Mouse (Mus musculus) hindbrain, embryonic 14.5 days (tissue): ENCODE data around the gene Frmd4b. TPM values are rescaled to one million over a fixed set of nuclear protein-coding genes. Genes with fewer than 3 reads are reported as not detected.

ENCODE experiments used
- ATAC-seq: fragments of 200-750 bp; cut with Nextera tagmentation; 2 replicates; pipeline ENCODE4 v1.8.0; 2017; ENCODE audit warnings: moderate number of reproducible peaks, mild to moderate bottlenecking, moderate TSS enrichment, moderate library complexity; ENCODE audit not compliant: low FRiP score
- DNase-seq: peaks from one replicate; pipeline ENCODE4 v3.0.0-alpha.2; 2015; ENCODE audit warnings: low spot score
- H3K27ac ChIP-seq: fragments of 300-500 bp; sonication (generic); 2 replicates; pipeline ENCODE4 v1.5.1; 2014; ENCODE audit warnings: mild to moderate bottlenecking, moderate library complexity
- H3K27me3 ChIP-seq: fragments of 300-500 bp; sonication (generic); 2 replicates; pipeline ENCODE4 v1.6.1; 2014; ENCODE audit warnings: mild to moderate bottlenecking, low read length, mixed read lengths; ENCODE audit not compliant: control insufficient read depth, insufficient read depth
- H3K36me3 ChIP-seq: fragments of 300-500 bp; sonication (generic); replicated peaks from 2 replicates; pipeline ENCODE4 v1.6.1; 2014; ENCODE audit not compliant: control insufficient read depth, insufficient read depth
- H3K4me1 ChIP-seq: fragments of 300-500 bp; sonication (generic); replicated peaks from 2 replicates; pipeline ENCODE4 v1.6.1; 2014; ENCODE audit warnings: antibody characterized with exemption, low read length, mixed read lengths; ENCODE audit not compliant: control insufficient read depth, insufficient read depth
- H3K4me2 ChIP-seq: fragments of 300-500 bp; sonication (generic); replicated peaks from 2 replicates; pipeline ENCODE4 v1.6.1; 2014; ENCODE audit warnings: mild to moderate bottlenecking, moderate library complexity
- H3K4me3 ChIP-seq: fragments of 300-500 bp; sonication (generic); replicated peaks from 2 replicates; pipeline ENCODE4 v1.5.1; 2014; ENCODE audit warnings: mild to moderate bottlenecking, low read length
- H3K9ac ChIP-seq: fragments of 300-500 bp; sonication (generic); 2 replicates; pipeline ENCODE4 v1.6.1; 2014
- H3K9me3 ChIP-seq: fragments of 300-500 bp; sonication (generic); 2 replicates; pipeline ENCODE4 v1.6.1; 2016; ENCODE audit warnings: low read length; ENCODE audit not compliant: control insufficient read depth
- WGBS: fragments of 180-500 bp; shearing (Covaris S2); extraction: QIAGEN DNeasy Blood & Tissue Kit; methylation state at CpG from one replicate; pipeline ENCODE4 v1.1.7; 2014; 5-methylcytosine and 5-hydroxymethylcytosine counted together
- polyA plus RNA-seq: library from polyadenylated mRNA; unstranded; fragments of >200 nt; fragmentation: Nextera tagmentation; extraction: Ambion mirVana; gene quantifications from 2 replicates; pipeline ENCODE4 v1.2.1, GENCODE M21; 2014

Frmd4b gene
- polyA plus RNA-seq, 1 experiment from 2014 or later: 25.1 TPM

DNA sequence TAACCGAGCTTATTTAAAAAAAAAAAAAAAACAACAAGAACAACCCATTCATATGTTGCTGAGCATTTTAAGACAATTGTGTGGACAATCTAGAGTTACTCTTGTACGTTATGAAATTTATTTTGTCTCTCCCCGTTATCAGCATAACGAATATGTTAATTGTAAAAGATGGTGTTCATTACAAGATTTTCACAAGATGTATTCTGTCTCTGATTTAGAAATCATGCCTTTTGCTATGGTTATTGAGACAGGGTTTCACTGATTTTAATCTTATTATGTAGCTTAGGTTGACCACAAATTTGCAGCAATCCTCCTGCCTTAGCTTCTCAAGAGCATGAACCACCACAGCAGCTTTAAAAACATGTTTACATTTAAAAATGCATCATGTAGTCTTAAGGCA lies 327.5 kb downstream of the Frmd4b start:
- Histone ChIP-seq H3K36me3 (peaks cover 35% of the 10 kb centered on the region), H3K27ac (no peak overlapping the region), H3K9ac (no peak overlapping the region), H3K4me1 (no peaks in the 10 kb centered on the region), H3K27me3 (no peaks in the 10 kb centered on the region), H3K4me2 (no peak overlapping the region), H3K4me3 (no peak overlapping the region), H3K9me3 (no peaks in the 10 kb centered on the region)
- 92% methylated on average over 4 of the region's 4 CpGs for WGBS
- no peak for ATAC-seq
- DNase-seq: no peak

DNA sequence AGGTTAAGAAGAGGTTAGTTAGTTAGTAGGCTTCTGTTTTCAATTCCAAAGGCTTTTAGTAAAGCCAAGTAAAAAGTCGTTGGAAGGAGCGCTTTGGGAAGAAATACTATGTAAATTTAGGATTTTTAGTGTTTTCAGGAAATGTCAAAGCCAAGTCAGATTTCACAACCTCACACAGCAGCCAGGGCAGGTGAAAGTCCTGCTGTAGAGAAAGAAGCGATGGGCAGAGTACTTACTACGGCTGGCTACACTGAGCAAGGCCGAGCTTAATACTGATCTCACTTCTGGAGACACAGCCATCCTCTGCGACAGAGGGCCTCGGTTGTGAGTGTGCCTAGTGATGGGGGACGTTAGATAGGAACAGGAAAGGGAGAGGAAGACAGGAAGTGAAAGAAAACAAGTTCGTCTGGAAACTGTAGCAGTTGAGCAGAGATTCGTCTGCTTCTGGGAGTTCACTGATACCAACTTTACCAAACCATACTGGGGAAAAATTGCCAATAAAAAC lies 328.0 kb downstream of the Frmd4b start:
- H3K36me3 ChIP-seq: peaks cover 31% of the 10 kb centered on the region

DNA sequence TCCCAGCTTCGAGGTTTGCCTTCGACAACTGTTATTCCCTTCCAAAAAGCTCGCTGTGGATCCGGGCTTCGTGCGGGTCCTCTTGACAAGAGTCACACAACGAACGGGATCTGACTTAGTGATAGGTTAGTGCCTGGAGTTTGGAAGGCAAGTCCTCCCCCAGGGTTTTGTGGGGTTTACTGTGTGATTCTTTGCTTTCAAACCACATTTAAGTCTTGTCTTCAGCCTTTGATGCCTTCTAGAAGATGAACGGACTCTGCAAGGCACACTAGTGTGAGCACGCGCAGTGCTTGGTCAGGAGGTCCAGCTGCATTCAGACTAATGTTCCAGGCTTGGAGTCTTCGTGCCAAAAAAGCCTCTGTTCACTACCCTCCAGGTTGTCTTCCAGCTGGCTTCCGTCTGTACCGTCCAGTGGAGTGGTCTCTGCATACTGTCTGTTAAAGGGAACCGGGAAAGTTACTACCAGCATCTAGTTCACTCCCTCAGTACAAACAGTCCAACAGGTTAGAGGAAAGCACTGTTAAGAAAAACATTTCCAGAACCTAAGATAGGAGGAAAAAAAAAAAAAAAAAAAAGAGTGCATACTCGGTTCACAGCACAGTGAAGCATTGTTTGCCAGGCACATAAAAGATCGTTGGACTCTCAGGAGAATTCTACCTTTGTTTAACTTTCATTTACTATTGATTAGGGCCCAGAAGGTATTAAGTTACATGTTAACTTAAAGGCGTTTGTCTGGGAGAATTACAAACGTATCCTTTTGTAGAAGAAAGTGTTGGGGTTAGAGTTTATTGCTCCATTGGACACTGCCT lies 329.1 kb downstream of the Frmd4b start:
- 77% methylated on average over 19 of the region's 19 CpGs for WGBS
- no peak overlapping the region for H3K27ac ChIP-seq
- no peak for ATAC-seq
- no peak overlapping the region for H3K4me2 ChIP-seq
- no peak overlapping the region for H3K9ac ChIP-seq
- H3K9me3 ChIP-seq: no peaks in the 10 kb centered on the region
- DNase-seq: no peak
- H3K4me1 ChIP-seq: no peaks in the 10 kb centered on the region
- H3K27me3 ChIP-seq: no peaks in the 10 kb centered on the region
- H3K4me3 ChIP-seq: no peak overlapping the region
- H3K36me3 ChIP-seq: peaks cover 29% of the 10 kb centered on the region

More for the DNA sequence above, 328.0 kb downstream of the Frmd4b start:
- whole genome bisulfite sequencing: 82% methylated on average over 10 of the region's 10 CpGs
- DNase-seq (no peak), ATAC-seq (no peak)
- H3K9ac ChIP-seq: no peak overlapping the region
- H3K4me3 ChIP-seq: no peak overlapping the region
- no peaks in the 10 kb centered on the region for H3K27me3 ChIP-seq
- no peak overlapping the region for H3K27ac ChIP-seq
- H3K4me1 ChIP-seq: no peaks in the 10 kb centered on the region
- H3K4me2 ChIP-seq: no peak overlapping the region
- no peaks in the 10 kb centered on the region for H3K9me3 ChIP-seq

DNA sequence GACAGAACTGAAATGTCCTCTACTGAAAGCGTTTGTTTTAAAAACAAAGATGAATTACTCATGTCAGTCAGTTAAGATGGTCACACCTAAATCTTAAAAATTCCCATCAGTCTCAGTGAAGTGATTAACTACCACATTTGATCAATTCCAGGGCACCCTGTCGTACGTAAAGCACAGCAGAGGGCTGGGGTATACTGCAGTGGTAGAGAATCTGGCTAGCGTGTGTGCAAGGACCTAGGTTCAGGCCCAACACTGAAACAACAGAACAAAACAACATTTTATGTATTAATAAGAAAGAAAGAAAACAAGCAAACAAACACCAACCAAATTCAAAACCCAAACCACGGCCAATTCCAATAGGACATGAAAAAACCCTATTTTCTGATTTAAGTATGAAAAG lies 331.0 kb downstream of the Frmd4b start:
- H3K4me1 ChIP-seq: no peaks in the 10 kb centered on the region
- no peak overlapping the region for H3K4me2 ChIP-seq
- H3K36me3 ChIP-seq: peaks cover 16% of the 10 kb centered on the region
- H3K27me3 ChIP-seq: no peaks in the 10 kb centered on the region
- H3K9ac ChIP-seq: no peak overlapping the region
- no peak overlapping the region for H3K27ac ChIP-seq
- no peak overlapping the region for H3K4me3 ChIP-seq
- ATAC-seq: no peak
- DNase-seq: no peak
- WGBS: 92% methylated on average over 5 of the region's 5 CpGs
- H3K9me3 ChIP-seq: no peaks in the 10 kb centered on the region

DNA sequence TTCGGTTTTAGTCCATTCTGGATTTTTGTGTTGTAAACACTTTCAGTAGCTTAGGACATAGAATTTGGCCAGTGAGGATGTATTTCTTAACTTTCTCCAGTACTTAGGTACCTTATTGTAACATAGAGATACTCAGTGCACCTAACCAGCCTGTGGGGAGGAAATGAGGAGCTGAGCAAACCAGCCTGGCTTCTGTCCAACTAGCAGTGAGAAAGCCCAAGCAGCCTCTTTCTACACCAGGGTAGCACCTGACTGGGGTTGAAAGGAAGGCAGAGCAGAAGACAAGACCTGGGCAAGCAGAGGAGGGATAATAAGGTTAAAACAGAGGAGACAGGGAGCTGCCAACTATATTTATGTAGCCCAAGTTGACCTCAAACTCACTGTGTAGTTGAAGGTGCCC lies 333.7 kb downstream of the Frmd4b start:
- H3K27me3 ChIP-seq: no peaks in the 10 kb centered on the region
- peaks cover 14% of the 10 kb centered on the region; the same call in 1 of the 2 replicates for H3K36me3 ChIP-seq
- no peak overlapping the region for H3K27ac ChIP-seq
- DNase-seq: no peak
- H3K4me3 ChIP-seq: no peak overlapping the region
- no peak overlapping the region for H3K4me2 ChIP-seq
- H3K9me3 ChIP-seq: no peaks in the 10 kb centered on the region
- 97% methylated on average over 1 of the region's 1 CpGs for WGBS
- no peak for ATAC-seq
- H3K4me1 ChIP-seq: 0 out of 2 replicates have a peak, but pooled peaks cover 3% of the 10 kb centered on the region
- no peak overlapping the region for H3K9ac ChIP-seq

DNA sequence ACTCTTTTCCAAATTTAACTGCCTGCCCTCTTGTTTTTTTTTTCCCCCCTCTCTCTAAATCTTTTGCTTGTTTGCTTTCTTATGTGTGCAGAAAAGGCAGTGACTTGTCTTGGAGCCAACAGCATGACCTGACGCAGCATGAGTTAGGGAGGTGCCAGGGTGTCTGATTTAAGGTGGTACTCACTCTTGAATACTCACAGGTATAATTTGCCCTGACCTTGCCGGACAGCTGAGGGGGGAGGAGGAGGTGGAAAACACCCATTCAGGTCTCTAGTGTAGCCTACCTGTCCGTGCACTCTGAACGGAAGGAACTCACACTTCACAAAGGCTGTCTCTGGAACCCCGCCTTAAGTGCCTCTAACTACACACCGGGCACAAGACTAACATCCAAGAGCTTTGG lies 338.5 kb downstream of the Frmd4b start:
- DNase-seq (no peak), ATAC-seq (no peak)
- Histone ChIP-seq H3K4me2 (no peak overlapping the region), H3K9me3 (no peaks in the 10 kb centered on the region), H3K27ac (no peak overlapping the region), H3K36me3 (no peaks in the 10 kb centered on the region), H3K4me3 (no peak overlapping the region), H3K4me1 (peaks cover 22% of the 10 kb centered on the region; the same call in 1 of the 2 replicates), H3K27me3 (no peaks in the 10 kb centered on the region), H3K9ac (no peak overlapping the region)
- WGBS: 47% methylated on average over 6 of the region's 6 CpGs

DNA sequence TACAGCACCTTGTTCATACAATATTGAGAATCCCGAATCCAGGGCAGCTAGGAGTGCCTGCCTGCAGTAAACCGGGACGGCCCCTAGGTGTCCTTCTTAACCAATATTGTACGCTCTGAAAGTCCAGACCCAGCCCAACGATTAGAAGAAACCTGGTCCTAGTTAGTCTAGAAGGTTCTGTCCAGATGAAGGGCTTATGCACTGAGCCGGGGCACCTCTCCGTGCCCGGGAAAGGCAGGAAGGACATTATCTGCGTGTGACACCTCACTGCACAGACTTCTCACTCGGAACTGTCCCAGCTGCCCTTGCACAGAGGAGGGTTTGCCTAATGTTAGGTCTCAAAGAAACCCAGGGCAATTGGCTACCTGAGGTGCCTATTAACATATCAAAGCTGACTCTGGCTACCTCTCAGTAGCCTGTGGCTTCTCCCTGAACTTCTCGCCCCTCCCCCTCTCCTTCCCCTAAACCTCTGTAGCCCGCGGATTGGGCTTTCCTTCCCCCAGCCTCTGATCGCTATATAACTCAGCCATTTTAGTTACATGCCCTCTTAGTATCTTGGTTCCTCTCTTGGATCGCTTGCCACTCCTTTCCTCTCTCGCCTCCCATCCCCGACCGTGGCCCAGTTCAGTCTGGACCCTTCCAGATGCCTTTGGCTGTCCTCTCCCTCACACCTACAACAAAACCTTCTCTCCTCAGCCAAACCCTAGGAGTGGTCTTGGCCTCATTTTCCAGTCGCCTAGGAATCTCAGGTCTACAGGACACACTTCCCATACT lies 339.1 kb downstream of the Frmd4b start:
- DNase-seq: peak; percentile 83
- Histone ChIP-seq H3K4me2 (peak overlapping the region; percentile 54), H3K4me1 (peaks cover 22% of the 10 kb centered on the region; the same call in 1 of the 2 replicates), H3K9me3 (no peaks in the 10 kb centered on the region), H3K27me3 (no peaks in the 10 kb centered on the region), H3K27ac (no peak overlapping the region), H3K36me3 (no peaks in the 10 kb centered on the region), H3K9ac (peak overlapping the region; percentile 26; the same call in 1 of the 2 replicates), H3K4me3 (peak overlapping the region; percentile 11)
- WGBS: 4% methylated on average over 19 of the region's 19 CpGs
- ATAC-seq: peak; percentile 62

DNA sequence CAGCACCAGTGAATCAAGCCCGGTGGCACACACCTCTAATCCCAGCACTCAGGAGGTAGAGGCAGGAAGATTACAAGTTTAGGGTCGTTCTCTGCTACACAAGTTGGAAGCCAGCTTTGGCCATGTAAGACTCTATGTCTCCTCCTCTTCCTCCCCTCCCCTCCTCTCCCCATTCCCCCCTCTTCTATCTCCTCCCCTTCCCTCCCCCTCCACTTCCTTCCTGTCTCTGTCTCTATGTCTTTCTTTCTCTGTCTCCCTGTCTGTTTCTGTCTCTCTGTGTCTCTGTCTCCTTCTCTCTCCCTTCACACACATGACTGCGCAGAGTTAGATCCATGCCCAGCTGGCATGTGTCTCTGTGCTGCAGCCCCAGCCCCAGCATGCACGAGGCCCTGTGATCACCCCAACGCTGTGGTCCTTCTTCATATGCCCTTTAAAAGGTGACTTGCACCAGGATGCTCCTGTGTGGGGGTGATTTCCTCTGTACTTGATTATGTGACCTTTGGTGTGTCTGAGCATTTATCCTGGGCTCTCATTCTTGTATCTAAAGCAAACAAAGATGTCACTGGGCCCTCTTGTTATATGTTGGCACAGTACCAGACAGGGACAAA lies 340.3 kb downstream of the Frmd4b start:
- ATAC-seq (0 out of 2 replicates have a peak, but pooled peaks have one; percentile 21), DNase-seq (no peak)
- Histone ChIP-seq H3K9ac (no peak overlapping the region), H3K4me2 (no peak overlapping the region), H3K27ac (no peak overlapping the region), H3K27me3 (no peaks in the 10 kb centered on the region), H3K9me3 (no peaks in the 10 kb centered on the region), H3K4me1 (peaks cover 22% of the 10 kb centered on the region; the same call in 1 of the 2 replicates), H3K36me3 (no peaks in the 10 kb centered on the region), H3K4me3 (no peak overlapping the region)
- 63% methylated on average over 5 of the region's 5 CpGs for WGBS

DNA sequence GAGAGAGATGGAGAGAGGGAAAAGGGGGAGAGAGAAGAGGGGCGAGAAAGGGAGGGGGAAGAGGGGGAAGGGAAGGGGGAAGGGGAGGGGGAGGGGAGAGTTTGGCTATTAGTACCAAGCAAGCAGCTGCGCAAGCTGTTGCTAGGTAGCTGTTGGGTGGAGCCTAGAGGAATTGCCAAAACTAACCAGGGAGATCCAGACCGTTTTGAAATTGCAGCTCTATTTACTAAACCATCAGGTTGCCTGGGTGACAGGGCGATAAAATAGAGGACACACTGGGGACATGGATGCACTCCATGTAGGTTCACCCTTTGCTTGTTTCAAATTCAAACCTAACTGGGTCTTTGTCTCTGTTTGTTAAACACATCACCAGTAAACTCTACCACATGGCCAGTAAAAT lies 341.0 kb downstream of the Frmd4b start:
- Histone ChIP-seq H3K4me3 (no peak overlapping the region), H3K27me3 (no peaks in the 10 kb centered on the region), H3K9me3 (no peaks in the 10 kb centered on the region), H3K36me3 (no peaks in the 10 kb centered on the region), H3K9ac (no peak overlapping the region), H3K4me1 (peaks cover 22% of the 10 kb centered on the region; the same call in 1 of the 2 replicates), H3K27ac (no peak overlapping the region), H3K4me2 (no peak overlapping the region)
- DNase-seq (no peak), ATAC-seq (no peak)
- WGBS: 21% methylated on average over 4 of the region's 4 CpGs
